Mouse (Mus musculus) lung, postnatal 0 days (tissue): ENCODE data around the gene Gm14399. TPM values are rescaled to one million over a fixed set of nuclear protein-coding genes. Genes with fewer than 3 reads are reported as not detected.
"Not testable (repeated sequence)": the region's sequence is repeated elsewhere in the genome, so short reads cannot be mapped to it uniquely, and the experiment has no call there.

ENCODE experiments used
- ATAC-seq: fragments of 200-750 bp; cut with Nextera tagmentation; 2 replicates; pipeline ENCODE4 v1.8.0; 2017; ENCODE audit warnings: moderate library complexity
- DNase-seq: peaks from one replicate; pipeline ENCODE4 v3.0.0-alpha.2; 2016; ENCODE audit warnings: low spot score
- H3K27ac ChIP-seq: fragments of 300-500 bp; sonication (generic); 2 replicates; pipeline ENCODE4 v1.5.1; 2014; ENCODE audit warnings: antibody characterized with exemption, mild to moderate bottlenecking, low read length, mixed read lengths
- H3K27me3 ChIP-seq: fragments of 300-500 bp; sonication (generic); replicated peaks from 2 replicates; pipeline ENCODE4 v1.6.1; 2014; ENCODE audit warnings: low read length, mixed read lengths; ENCODE audit not compliant: insufficient read depth
- H3K36me3 ChIP-seq: fragments of 300-500 bp; sonication (generic); 2 replicates; pipeline ENCODE4 v1.6.1; 2014; ENCODE audit warnings: low read length, mixed read lengths; ENCODE audit not compliant: insufficient read depth
- H3K4me1 ChIP-seq: fragments of 300-500 bp; sonication (generic); 2 replicates; pipeline ENCODE4 v1.6.1; 2014; ENCODE audit warnings: antibody characterized with exemption, low read depth, low read length, mixed read lengths; ENCODE audit not compliant: insufficient read depth
- H3K4me2 ChIP-seq: fragments of 300-500 bp; sonication (generic); replicated peaks from 2 replicates; pipeline ENCODE4 v1.6.1; 2014; ENCODE audit warnings: low read depth, mild to moderate bottlenecking, low read length, moderate library complexity, mixed read lengths
- H3K4me3 ChIP-seq: fragments of 300-500 bp; sonication (generic); 2 replicates; pipeline ENCODE4 v1.5.1; 2014; ENCODE audit warnings: low read depth, low read length
- H3K9ac ChIP-seq: fragments of 300-500 bp; sonication (generic); replicated peaks from 2 replicates; pipeline ENCODE4 v1.6.1; 2014; ENCODE audit warnings: low read depth, mild to moderate bottlenecking
- H3K9me3 ChIP-seq: fragments of 300-500 bp; sonication (generic); 2 replicates; pipeline ENCODE4 v1.6.1; 2016; ENCODE audit warnings: low read length, mixed read lengths
- CTCF ChIP-seq: IDR thresholded peaks from 2 replicates; pipeline ENCODE4 v1.5.1; 2016; ENCODE audit warnings: antibody characterized with exemption, mild to moderate bottlenecking
- EP300 ChIP-seq: IDR thresholded peaks from 2 replicates; pipeline ENCODE4 v1.6.1; 2016; ENCODE audit warnings: antibody characterized with exemption, mild to moderate bottlenecking, control low read depth
- WGBS: fragments of 180-500 bp; shearing (Covaris S2); extraction: QIAGEN DNeasy Blood & Tissue Kit; methylation state at CpG from one replicate; pipeline ENCODE4 v1.1.7; 2014; 5-methylcytosine and 5-hydroxymethylcytosine counted together
- polyA plus RNA-seq: library from polyadenylated mRNA; unstranded; fragments of >200 nt; fragmentation: Nextera tagmentation; extraction: Ambion mirVana; gene quantifications from 2 replicates; pipeline ENCODE4 v1.2.1, GENCODE M21; 2015

Gene Gm14399
- polyA plus RNA-seq, 1 experiment from 2014 or later = 4.1 TPM

GRCm38 (mm10) chr2:175172123-175172522 lies 30.3 kb upstream of the Gm14399 start:
- H3K27me3 ChIP-seq = no peaks in the 10 kb centered on the region

GRCm38 (mm10) chr2:175166870-175167269 lies 25.1 kb upstream of the Gm14399 start:
- not testable (repeated sequence) for H3K4me2 ChIP-seq, ATAC-seq, H3K4me1 ChIP-seq, DNase-seq, H3K4me3 ChIP-seq, H3K27me3 ChIP-seq, H3K9ac ChIP-seq, H3K9me3 ChIP-seq, H3K36me3 ChIP-seq, H3K27ac ChIP-seq
- 77% methylated on average over 2 of the region's 2 CpGs for WGBS

More at GRCm38 (mm10) chr2:175172123-175172522, 30.3 kb upstream of the Gm14399 start:
- no peak overlapping the region for H3K4me2 ChIP-seq
- 78% methylated on average over 3 of the region's 3 CpGs for WGBS
- no peak overlapping the region for H3K9ac ChIP-seq
- ATAC-seq (no peak), DNase-seq (no peak)
- TF ChIP-seq CTCF = no peak
- no peak for TF ChIP-seq EP300
- no peak overlapping the region for H3K27ac ChIP-seq
- H3K36me3 ChIP-seq = no peaks in the 10 kb centered on the region
- H3K9me3 ChIP-seq = no peaks in the 10 kb centered on the region
- H3K4me1 ChIP-seq = no peaks in the 10 kb centered on the region
- no peak overlapping the region for H3K4me3 ChIP-seq

DNA sequence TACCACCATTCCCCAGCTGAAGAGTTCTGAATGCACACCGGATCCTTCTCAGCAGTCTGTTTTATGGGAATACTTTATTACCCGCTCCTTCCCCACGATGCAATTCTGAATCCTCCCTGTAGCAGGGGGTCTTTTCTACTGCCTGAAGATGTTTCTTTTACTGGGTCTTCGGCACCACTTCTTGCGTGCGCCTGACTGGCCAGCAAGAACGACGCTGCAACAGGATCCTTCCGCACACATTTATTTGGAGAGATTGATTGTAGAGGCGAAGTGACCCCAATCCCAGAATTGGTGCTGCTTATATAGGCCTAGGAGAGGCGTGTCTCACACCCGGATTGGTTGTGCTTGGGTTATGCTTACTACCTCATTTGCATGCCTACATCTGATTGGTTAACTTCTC lies 23.3 kb upstream of the Gm14399 start:
- not testable (repeated sequence) for H3K9me3 ChIP-seq, H3K4me3 ChIP-seq, H3K27me3 ChIP-seq, H3K9ac ChIP-seq, H3K36me3 ChIP-seq, H3K27ac ChIP-seq, ATAC-seq, H3K4me2 ChIP-seq, H3K4me1 ChIP-seq, DNase-seq
- 91% methylated on average over 12 of the region's 12 CpGs for WGBS

- not testable (repeated sequence) for H3K27ac ChIP-seq, ATAC-seq, H3K27me3 ChIP-seq, H3K36me3 ChIP-seq, H3K4me2 ChIP-seq, H3K4me3 ChIP-seq, H3K9me3 ChIP-seq, H3K9ac ChIP-seq, DNase-seq, H3K4me1 ChIP-seq
- WGBS = 84% methylated on average over 4 of the region's 4 CpGs
Measured at GRCm38 (mm10) chr2:175161438-175161837, 19.6 kb upstream of the Gm14399 start.

DNA sequence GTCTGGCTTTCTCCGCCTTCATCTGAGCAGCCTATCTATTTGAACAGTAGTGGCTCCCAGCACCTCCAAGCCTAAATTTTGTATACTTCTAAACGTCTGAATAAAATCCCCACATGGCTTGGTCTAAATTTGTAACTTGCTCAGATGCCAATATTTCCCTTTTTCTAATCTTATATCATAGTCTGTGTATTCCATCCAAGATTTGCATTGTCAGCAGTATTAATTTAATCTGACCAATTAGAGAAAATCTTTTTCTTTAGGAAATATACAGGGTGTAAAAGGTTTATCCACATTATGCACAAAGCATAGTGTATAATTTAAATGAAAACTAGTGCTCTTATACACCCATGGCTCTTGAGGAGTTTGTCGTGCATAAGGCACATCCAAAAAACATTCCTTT lies 16.8 kb upstream of the Gm14399 start:
- no peak overlapping the region for H3K4me2 ChIP-seq
- no peaks in the 10 kb centered on the region for H3K4me1 ChIP-seq
- WGBS = 73% methylated on average over 3 of the region's 3 CpGs
- H3K27me3 ChIP-seq = no peaks in the 10 kb centered on the region
- H3K9me3 ChIP-seq = no peaks in the 10 kb centered on the region
- DNase-seq = no peak
- no peak overlapping the region for H3K4me3 ChIP-seq
- H3K27ac ChIP-seq = no peak overlapping the region
- no peak overlapping the region for H3K9ac ChIP-seq
- no peaks in the 10 kb centered on the region for H3K36me3 ChIP-seq
- TF ChIP-seq CTCF = no peak
- TF ChIP-seq EP300 = no peak
- no peak for ATAC-seq

GRCm38 (mm10) chr2:175156696-175157095 lies 14.9 kb upstream of the Gm14399 start:
- WGBS = 89% methylated on average over 13 of the region's 13 CpGs
- H3K4me2 ChIP-seq = no peak overlapping the region
- H3K36me3 ChIP-seq = no peaks in the 10 kb centered on the region
- DNase-seq = no peak
- no peaks in the 10 kb centered on the region for H3K27me3 ChIP-seq
- no peaks in the 10 kb centered on the region for H3K4me1 ChIP-seq
- TF ChIP-seq CTCF (no peak), EP300 (no peak)
- no peak overlapping the region for H3K9ac ChIP-seq
- no peaks in the 10 kb centered on the region for H3K9me3 ChIP-seq
- H3K4me3 ChIP-seq = no peak overlapping the region
- ATAC-seq = no peak
- H3K27ac ChIP-seq = no peak overlapping the region

GRCm38 (mm10) chr2:175141118-175141992 lies 457 bp downstream of the Gm14399 start:
- WGBS = 2% methylated on average over 20 of the region's 25 CpGs
- not testable (repeated sequence) for H3K27me3 ChIP-seq, H3K9me3 ChIP-seq, H3K27ac ChIP-seq, DNase-seq, H3K4me1 ChIP-seq, H3K9ac ChIP-seq, H3K36me3 ChIP-seq, ATAC-seq
- Histone ChIP-seq H3K4me3 (peak overlapping the region; percentile 35), H3K4me2 (peak overlapping the region; percentile 41)

DNA sequence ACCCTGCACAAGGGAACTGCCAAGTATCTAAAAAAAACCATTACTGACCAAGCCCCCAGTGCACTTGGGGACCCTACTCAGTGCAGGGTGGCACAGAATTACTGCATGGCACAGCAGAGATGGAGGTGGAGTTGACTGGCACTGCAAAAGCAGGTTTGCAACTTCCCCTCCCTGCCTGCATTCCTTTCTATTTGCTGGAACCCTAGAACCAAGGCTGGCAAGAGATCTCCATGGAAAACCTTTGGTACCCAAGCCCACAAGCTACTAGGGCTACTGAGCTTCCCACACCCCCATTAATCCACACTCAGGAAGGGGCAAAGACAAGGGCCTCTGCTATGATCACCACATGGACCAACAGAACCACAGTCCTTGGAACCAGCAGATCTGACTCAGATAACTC lies 1.2 kb downstream of the Gm14399 start:
- not testable (repeated sequence) for H3K27ac ChIP-seq, H3K9ac ChIP-seq, H3K4me3 ChIP-seq, H3K4me2 ChIP-seq, H3K36me3 ChIP-seq, H3K4me1 ChIP-seq, H3K9me3 ChIP-seq, ATAC-seq, H3K27me3 ChIP-seq, DNase-seq
